Mouse (Mus musculus) large intestine, adult 2 months (tissue): Measurements from ENCODE around the gene Dnal1. TPM values are rescaled to one million over a fixed set of nuclear protein-coding genes. Genes with fewer than 3 reads are reported as not detected.
A peak's percentile ranks its signal among the peaks of the same experiment; 100 is the strongest.
"Not testable (repeated sequence)": the region's sequence is repeated elsewhere in the genome, so short reads cannot be mapped to it uniquely, and the experiment has no call there.

ENCODE experiments used
- DNase-seq: peaks from one replicate; pipeline ENCODE4 v3.0.0-alpha.2; 2012; ENCODE audit warnings: low read depth, low spot score
- WGBS: fragments of 180-500 bp; shearing (Covaris S2); methylation state at CpG from one replicate; pipeline ENCODE4 v1.1.7; 2018; 5-methylcytosine and 5-hydroxymethylcytosine counted together
- polyA plus RNA-seq: library from polyadenylated mRNA; depleted of rRNA; stranded (reverse); fragments of >200 nt; gene quantifications from 2 replicates; pipeline ENCODE4 v1.2.3, GENCODE M21; 2012; rRNA removed

Dnal1 gene
- 0.69 and 1.2 TPM in 2 replicates for polyA plus RNA-seq

DNA sequence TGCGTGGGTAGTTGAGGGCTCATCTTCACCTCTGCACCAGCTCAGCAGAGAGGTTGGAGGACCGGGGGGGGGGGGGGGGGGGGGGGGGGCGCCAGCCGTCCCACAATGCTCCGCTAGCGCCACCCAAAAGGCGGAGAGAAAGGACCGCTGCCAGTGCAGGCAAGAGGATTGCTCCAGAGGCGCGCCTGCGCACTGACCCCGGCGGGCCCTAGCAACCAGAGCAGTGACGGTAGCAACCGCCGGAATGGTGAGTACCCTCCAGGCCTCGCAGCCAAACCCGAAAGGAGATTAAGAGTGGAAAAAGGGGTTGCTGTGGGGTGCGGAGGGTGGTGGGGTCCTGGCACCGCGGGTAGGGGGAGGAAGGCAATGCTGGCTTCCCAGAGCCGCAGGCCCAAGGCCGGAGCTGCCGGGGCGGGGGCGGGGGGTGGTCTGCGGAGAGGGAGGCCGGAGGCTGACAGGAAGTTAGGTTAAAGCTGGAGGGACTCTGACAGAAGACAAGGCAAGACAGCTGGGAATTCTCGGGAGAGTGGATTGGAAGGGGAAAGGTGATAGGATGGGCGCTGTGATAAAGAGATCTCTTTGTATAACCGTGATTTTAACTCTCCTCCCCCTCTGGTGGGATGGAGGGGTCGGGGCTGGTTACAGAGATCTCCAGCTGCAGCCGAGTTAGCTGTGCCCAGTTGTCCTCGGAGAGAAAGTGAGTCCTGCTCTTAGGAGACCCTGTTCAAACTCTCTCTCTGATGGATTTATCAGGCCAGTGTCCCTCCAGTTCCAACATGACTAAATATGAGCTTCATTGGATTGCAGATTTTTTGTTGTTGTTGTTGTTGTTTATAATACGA, at the start of gene Dnal1:
Gene Dnal1 (plus strand): TSS at position 214 of the 842 bp plus-strand sequence.
- peak; percentile 52 for DNase-seq
- 4% methylated on average over 34 of the region's 35 CpGs for WGBS

DNA sequence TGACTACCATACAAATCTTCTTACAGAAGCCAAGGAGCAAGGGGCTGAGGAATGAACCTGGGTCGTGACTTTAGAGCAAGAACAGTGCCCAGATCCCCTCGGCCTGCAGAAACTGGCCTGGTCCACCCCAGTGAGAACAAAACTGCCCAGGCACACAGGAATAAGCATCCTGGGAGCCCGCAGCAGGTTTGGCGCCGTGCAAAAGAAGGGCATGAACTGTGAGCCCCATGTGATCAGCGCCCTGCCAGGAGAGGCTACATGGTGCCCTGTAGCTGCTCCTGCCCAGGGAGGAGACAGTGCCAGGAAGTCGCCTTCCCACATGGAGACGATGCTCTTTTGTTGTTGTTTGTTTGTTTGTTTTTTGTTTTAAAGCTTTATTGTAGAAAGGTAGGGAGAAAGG, 49.5 kb upstream of the Dnal1 start:
- no peak for DNase-seq
- WGBS = 75% methylated on average over 8 of the region's 8 CpGs

DNA sequence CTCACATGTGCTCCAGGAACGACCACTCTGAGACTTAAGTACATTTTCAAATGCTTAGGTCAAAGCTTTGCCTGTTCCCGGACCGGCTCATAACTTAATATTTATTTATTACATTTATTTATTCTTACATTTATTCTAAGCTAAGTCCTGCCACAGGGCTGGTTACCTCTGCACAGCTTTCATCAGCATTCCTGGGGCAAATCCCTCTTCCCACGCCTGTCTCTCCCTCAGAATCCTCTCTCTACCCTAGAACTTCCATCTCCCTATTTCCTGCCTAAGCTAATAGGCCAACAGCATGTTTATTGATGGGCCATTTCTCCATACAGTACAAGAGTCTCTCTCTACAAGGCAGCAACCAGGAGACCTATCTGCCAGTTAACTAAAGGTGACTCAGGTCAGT, 46.4 kb upstream of the Dnal1 start:
- WGBS = 78% methylated on average over 4 of the region's 4 CpGs
- DNase-seq = no peak

DNA sequence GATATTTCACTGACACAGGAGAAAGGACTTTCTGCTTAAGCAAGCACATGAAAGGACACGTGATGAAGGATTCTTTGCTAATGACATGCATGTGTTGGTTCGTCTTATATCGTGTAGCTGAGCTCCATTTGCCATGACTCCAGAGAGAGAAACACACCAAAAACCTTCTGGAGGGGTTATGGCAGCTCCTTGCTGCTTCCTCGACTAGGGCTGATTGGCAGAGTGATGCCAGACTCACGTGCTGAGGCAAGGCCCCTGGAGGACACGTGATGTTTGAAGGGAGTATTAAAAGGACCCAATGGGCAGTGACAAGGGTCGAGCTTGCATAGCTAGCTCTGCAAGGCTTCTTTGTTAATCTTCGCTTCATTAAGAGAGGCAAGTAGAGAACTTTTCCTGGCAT, 45.9 kb upstream of the Dnal1 start:
- DNase-seq = no peak
- WGBS = 73% methylated on average over 8 of the region's 8 CpGs

DNA sequence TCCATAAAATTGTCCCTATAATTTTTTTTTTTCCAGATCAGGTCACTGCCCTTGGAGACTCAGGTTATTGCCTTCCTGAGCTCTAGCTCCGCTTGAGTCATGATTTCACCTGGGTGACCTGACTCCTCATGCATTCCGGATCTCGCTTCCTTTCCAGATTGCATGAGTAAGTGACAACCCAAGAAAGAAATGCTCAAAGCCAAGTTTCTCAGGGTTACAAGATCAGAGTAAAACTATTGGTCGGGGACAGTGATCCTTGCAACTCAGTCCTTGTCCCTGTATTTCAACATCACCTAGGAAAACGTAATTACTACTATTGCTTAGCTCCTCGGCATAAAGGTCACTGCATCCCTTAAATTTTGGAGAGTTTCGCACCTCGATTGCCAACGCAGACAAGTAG, 45.2 kb upstream of the Dnal1 start, which contains the start of gene Acot5:
Gene Acot5 (plus strand): TSS at position 340 of the 400 bp plus-strand sequence.
- WGBS = 29% methylated on average over 9 of the region's 9 CpGs
- DNase-seq = no peak

DNA sequence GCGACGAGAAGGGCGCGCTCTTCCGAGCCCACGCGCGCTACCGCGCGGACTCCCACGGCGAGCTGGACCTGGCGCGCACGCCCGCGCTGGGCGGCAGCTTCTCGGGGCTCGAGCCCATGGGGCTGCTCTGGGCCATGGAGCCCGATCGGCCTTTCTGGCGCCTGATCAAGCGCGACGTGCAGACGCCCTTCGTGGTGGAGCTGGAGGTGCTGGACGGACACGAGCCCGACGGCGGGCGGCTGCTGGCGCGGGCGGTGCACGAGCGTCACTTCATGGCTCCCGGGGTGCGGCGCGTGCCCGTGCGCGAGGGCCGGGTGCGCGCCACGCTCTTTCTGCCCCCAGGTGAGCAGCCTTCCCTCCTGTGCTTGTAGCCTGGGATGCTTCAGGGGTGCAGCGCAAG, 44.6 kb upstream of the Dnal1 start:
- DNase-seq = not testable (repeated sequence)
- 2% methylated on average over 48 of the region's 52 CpGs for WGBS

DNA sequence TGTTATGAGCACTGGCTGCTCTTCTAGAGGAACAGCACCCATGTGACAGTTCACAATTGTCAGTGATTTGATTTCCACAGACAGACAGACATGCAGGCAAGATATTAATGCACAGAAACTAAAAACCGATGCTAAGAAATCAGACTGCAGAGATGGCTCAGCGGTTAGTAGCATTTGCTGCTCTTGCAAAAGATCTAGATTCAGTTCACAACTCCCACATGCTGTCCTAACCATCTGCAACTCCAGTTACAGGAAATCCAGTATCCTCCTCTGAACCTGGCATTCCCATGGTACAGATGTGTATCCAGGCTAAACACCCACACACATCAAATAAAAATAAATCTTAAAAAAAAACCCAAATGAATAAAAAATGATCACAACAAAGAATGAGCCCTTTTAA, 42.5 kb upstream of the Dnal1 start:
- WGBS = 93% methylated on average over 2 of the region's 2 CpGs
- DNase-seq = no peak

DNA sequence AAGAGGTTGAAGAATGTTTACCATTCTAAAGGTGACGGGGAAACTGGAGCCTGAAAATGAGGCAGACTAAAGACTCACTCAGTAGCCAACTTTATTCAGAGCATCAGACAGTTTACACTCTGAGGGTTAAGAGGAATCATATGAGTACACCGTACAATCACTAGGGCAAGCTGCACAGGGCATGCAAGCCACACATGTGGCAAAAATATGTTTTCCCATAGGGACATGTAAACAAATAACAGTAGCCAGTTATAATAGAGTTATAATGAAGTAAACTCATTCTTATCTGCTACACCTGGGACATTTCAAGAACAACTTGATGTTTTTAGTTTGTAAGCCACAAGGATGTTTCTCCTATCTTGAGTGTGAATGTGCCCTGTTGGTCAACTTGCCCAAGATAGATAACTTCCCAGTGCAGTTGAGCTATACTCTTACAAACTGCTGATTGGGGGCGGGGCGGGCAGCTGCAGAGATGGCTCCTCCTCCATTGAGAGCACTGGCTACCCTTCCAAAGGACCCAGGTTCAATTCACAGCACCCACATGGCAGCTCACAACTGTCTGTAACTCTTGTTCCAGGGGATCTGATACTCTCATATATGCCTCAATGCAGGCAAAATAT, 36.7 kb upstream of the Dnal1 start:
- DNase-seq = no peak
- WGBS = 90% methylated on average over 4 of the region's 4 CpGs

DNA sequence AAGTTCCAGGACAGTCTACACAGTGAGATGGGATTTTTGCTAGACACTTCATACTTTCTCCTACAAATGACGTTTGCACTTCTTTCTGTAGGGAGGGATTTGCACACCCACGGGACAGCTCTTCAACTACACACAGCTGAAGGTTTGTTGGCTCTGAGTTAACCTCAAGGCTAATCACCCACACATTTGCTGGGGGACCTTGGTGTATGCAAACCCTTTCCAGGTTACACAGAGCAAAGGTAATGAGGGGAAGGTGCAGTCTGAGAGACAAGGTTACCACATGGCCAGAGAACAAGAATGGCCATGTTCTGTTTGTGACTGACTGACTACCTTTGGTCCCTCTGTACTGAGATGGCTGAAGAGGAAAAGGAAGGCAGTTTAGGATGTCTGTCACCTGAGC, 30.3 kb upstream of the Dnal1 start:
- no peak for DNase-seq
- WGBS = 66% methylated on average over 2 of the region's 2 CpGs

DNA sequence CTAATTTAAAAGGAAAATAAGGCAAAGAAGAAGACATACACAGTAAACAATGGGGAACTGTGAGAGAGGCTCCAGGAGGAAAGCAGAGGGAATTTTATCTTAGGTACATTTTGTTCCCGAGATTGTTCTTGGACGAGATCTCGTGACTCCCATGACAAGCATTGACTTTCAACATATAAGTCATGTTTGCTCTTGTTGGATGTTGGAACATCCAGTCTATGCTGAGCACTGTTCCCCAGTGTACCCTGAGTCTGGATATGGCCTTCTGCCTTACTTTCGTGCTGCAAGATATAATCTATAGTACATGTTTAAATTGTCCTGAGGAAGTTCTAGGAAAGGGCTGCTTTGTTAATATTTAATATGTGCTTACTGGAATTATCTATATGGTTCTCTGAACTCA, 29.6 kb upstream of the Dnal1 start:
- 30% methylated on average over 4 of the region's 4 CpGs for WGBS
- DNase-seq = no peak

DNA sequence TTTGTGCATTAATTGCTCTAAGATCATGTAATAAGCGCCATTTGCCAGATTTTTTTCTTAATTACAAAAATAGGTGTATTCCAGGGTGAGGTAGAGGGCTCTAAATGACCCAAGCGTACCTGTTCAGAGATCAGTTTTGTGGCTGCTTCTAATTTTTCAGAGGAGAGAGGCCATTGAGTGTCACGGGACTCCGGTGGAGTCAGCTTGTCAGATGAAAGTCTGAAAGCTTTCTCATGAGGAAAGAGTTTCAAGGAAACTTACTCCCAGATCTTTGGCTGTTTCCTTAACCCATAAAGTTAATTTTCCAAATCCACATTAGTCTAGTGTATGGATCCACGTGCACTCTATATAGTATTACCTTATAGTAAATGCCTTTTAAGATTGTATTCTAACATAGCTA, 19.5 kb upstream of the Dnal1 start:
- 92% methylated on average over 5 of the region's 5 CpGs for whole genome bisulfite sequencing
- not testable (repeated sequence) for DNase-seq

DNA sequence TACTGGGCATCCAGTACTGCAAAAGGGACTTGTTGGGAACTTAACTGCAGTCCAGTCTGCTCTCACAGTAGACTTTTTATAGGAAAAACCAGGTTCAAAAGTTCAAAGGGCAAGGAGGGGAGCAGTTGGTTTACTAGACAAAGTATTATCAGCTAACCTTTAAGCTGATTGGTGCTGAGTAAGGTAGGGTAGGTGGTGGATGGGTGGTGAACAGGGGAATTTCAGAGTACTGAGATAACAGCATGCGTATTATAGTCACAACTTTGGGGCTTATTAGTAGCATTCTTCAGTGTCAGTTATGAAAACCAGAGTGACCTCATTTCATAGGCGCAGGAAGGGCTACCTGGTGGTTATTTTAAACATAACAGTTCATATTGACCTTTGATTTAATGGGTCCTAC, 14.6 kb upstream of the Dnal1 start:
- WGBS = 94% methylated on average over 2 of the region's 2 CpGs
- no peak for DNase-seq

DNA sequence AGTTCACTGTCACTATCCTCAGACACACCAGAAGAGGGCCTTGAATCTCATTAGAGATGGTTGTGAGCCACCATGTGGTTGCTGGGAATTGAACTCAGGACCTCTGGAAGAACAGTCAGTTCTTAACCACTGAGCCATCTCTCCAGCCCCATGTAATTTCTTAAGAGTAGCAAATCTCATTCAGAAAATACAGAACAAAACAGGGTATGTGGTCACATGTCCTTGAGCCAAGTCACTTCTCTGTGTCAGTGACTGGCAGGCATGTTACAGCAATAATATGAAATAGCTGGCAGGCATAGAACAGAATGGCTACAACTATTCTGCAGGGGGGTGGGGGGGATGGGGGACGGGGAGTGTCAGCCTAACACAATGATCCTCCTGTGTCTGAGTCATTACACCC, 14.1 kb upstream of the Dnal1 start:
- WGBS = 24% methylated on average over 1 of the region's 1 CpGs
- DNase-seq = no peak

DNA sequence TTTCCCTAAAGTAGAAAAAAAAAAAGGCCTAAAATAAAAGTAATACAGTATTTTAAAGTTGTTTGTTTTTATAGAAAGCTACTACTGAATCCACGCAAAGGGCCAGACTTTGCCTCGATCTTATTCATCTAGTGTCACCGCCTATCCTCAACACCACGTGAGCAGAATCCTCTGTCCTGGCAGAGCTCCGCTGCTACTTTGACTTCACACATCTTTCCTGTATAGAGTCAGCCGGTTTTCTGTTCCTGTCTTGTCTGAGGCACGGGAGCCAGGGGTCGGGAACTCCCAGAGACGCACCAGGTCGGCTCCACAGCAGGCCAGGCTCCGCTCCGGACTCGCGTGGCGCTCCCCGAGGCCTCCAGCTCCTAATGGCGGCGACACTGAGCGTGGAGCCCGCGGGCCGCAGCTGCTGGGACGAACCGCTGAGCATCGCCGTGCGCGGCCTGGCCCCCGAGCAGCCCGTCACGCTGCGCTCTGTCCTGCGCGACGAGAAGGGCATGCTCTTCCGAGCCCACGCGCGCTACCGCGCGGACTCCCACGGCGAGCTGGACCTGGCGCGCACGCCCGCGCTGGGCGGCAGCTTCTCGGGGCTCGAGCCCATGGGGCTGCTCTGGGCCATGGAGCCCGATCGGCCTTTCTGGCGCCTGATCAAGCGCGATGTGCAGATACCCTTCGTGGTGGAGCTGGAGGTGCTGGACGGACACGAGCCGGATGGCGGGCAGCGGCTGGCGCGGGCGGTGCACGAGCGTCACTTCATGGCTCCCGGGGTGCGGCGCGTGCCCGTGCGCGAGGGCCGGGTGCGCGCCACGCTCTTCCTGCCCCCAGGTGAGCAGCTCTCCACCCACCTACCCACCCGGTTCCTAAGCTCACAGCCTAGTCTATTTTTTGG, 13.3 kb upstream of the Dnal1 start, which contains the start of gene Acot6:
Gene Acot6 (plus strand): TSS at position 51 of the 889 bp plus-strand sequence.
- not testable (repeated sequence) for DNase-seq
- under 1% methylated on average over 79 of the region's 80 CpGs for WGBS

DNA sequence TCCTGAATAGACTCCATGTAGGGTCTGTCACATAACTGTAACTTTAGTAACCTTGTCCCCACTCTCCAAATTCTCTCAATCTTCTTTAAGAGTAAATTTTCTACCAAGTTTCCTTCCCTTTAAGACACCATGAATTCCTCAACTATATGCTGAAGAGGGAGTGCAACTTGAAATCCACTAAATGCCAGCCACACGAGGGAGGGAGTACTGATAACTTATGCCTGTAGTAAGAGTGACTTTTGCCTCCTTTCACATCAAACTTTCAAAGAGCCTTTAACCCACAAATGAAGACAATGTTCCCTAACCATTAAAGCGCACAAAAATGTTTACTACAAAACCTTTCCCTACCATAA, 12.7 kb upstream of the Dnal1 start:
- DNase-seq = no peak
- WGBS = 53% methylated on average over 2 of the region's 2 CpGs

DNA sequence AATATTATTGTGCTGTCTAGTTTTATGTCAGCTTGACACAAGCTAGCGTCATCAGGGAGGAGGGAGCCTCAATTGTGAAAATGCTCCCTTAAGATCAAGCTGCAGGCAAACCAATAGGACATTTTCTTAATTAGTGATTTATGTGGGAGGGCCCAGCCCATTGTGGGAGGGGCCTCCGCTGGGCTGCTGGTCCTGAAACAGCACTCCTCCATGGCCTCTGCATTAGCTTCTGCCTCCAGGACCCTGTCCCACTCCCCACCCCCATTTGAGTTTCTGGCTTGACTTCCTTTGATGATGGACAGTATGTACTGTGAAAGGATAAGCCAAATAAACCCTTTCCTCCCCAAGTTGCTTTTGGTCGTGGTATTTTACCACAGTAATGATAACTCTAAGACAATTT, 7.2 kb upstream of the Dnal1 start:
- 82% methylated on average over 3 of the region's 3 CpGs for WGBS

DNA sequence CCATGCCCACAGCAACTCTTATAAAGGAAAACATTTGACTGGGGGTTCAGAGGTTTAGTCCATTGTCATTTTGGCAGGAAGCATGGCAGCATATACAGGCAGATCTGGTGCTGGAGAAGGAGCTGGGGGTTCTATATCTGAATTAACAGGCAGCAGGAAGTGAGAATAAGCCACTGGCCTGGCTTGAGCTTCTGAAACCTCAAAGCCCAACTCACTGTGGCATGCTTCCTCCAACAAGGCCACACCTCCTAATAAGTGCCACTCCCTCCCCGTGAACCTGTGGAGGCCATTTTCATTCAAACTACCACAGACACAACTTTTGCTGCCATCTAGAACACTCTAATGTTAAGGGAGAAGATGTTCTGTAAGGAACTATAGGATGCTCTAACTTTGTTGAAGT, 6.5 kb upstream of the Dnal1 start:
- WGBS = 28% methylated on average over 1 of the region's 1 CpGs
- no peak for DNase-seq

More for the DNA sequence above, 7.2 kb upstream of the Dnal1 start:
- DNase-seq = no peak

DNA sequence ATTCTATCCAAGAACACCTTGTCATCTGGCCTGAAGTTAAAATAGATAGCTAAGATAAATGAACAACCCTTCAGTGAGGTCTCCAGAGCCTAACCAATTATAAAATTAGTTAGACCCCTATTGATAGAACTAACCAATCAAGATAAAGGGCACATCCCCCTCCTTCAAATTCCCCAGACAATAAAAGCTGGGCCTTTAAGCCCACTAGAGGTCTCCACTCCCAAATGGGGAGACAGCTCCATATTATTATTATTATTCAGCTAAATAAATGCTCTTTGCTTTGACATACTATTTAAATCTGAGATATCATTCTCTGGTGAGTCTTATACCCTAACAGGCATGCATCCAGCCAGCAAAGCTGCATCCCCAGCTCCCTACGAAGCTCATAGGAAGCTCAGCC, 4.2 kb upstream of the Dnal1 start:
- DNase-seq = no peak
- WGBS = 85% methylated on average over 1 of the region's 1 CpGs

DNA sequence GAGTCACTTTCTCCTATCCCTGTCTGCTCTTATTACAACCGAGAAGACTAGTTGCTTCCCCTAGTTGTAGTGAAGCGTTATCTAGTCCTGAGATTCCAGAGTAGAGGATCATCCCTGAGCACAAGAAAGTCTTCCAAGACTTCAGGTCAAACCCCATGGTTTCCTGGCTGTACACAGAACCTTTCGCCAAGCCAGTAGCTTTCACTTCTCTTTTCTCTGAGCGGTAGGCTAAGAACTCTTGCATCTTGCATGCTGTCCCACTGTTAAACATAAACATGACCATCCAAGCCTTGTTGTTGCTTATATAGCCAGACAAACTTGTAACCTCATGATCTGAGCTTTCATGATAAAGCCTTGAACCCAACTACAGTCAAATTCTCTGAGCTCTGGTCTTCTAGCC, 3.4 kb upstream of the Dnal1 start:
- no peak for DNase-seq
- 95% methylated on average over 4 of the region's 4 CpGs for WGBS

DNA sequence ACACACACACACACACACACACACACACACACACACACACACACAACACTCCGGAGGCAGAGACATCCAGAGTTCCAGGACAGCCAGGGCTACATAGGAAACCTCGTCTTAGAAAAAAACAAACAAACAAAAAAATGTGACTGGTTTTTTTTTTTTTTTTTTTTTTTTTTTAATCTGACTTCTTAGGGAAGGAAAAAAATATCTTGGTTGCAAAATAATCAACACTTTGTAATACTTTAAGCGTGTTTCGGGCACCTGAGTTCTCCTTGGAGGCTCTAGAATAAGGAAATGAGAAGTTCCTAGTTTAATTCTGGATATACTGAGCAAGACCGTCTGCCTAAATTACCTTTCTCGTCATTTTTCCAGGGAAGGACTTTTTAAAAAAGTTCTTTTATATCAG, 490 bp upstream of the Dnal1 start:
- DNase-seq = no peak
- WGBS = 31% methylated on average over 6 of the region's 6 CpGs
